Mouse (Mus musculus) retina, postnatal 1 day (tissue): ENCODE measurements around the gene Arid3a.

Experiments
- DNase-seq: peaks from one replicate; pipeline ENCODE4 v3.0.0-alpha.2; 2012

Arid3a gene

GRCm38 (mm10) chr10:80001945-80002344 lies 75.1 kb downstream of the Arid3a start:
- no peak for DNase-seq

GRCm38 (mm10) chr10:80002829-80003228 lies 76.0 kb downstream of the Arid3a start:
- DNase-seq: no peak

GRCm38 (mm10) chr10:80003374-80004232 lies 76.8 kb downstream of the Arid3a start:
- DNase-seq: no peak

GRCm38 (mm10) chr10:80004233-80004705 lies 77.4 kb downstream of the Arid3a start:
- no peak for DNase-seq
